Mouse (Mus musculus) liver, embryonic 14 days (tissue): ENCODE data around the gene Endog. TPM values are rescaled to one million over a fixed set of nuclear protein-coding genes. Genes with fewer than 3 reads are reported as not detected.

Experiments
- polyA plus RNA-seq: library from polyadenylated mRNA; depleted of rRNA; stranded (reverse); fragments of >200 nt; gene quantifications from 2 replicates; pipeline ENCODE4 v1.2.3, GENCODE M21; 2012; rRNA removed

Endog gene
- 10.4 and 12.0 TPM in 2 replicates for polyA plus RNA-seq

GRCm38 (mm10) chr2:30171371-30171996 is at the start of gene Endog:
Endog (plus strand) TSS chr2:30171493.

GRCm38 (mm10) chr2:30124472-30125274 is 46.6 kb upstream of the Endog start, which contains the start of gene Zer1:
Zer1 (minus strand) TSS chr2:30124585.

GRCm38 (mm10) chr2:30133613-30134377 is 37.5 kb upstream of the Endog start, which contains the start of gene Tbc1d13:
Tbc1d13 (plus strand) TSS chr2:30133746.

GRCm38 (mm10) chr2:30177700-30178675 is 6.7 kb downstream of the Endog start, which contains the start of gene Spout1:
Spout1 (minus strand) TSS chr2:30178459.

GRCm38 (mm10) chr2:30205629-30206357 is 34.5 kb downstream of the Endog start, which contains the start of gene Kyat1:
Kyat1 (minus strand) TSS chr2:30205847.

Other genes with a start within 250 kb of the Endog start
- gene Gle1, start 236.1 kb upstream of the Endog start, polyA plus RNA-seq: 12.3 and 14.0 TPM in 2 replicates
- 19.9 and 23.5 TPM in 2 replicates for gene Sptan1, start 205.9 kb upstream of the Endog start, polyA plus RNA-seq
- 5.2 and 5.7 TPM in 2 replicates for gene Wdr34, start 122.6 kb upstream of the Endog start, polyA plus RNA-seq
- 185 and 242 TPM in 2 replicates for gene Set, start 114.1 kb upstream of the Endog start, polyA plus RNA-seq
- gene Pkn3, start 93.8 kb upstream of the Endog start, polyA plus RNA-seq: 3.1 and 3.2 TPM in 2 replicates
- gene Zdhhc12, start 77.8 kb upstream of the Endog start, polyA plus RNA-seq: 21.0 and 25.7 TPM in 2 replicates
- gene Zer1, start 46.9 kb upstream of the Endog start, polyA plus RNA-seq: 6.6 and 7.7 TPM in 2 replicates
- gene Tbc1d13, start 37.7 kb upstream of the Endog start, polyA plus RNA-seq: 9.1 and 11.7 TPM in 2 replicates
- 21.1 and 21.7 TPM in 2 replicates for gene Spout1, start 7.0 kb downstream of the Endog start, polyA plus RNA-seq
- 13.0 and 14.4 TPM in 2 replicates for gene Kyat1, start 34.4 kb downstream of the Endog start, polyA plus RNA-seq
- gene Lrrc8a, start 66.2 kb downstream of the Endog start, polyA plus RNA-seq: 3.1 and 3.7 TPM in 2 replicates
- 0.84 and 0.92 TPM in 2 replicates for gene Gm28035, start 69.1 kb downstream of the Endog start, polyA plus RNA-seq
- 15.2 and 18.6 TPM in 2 replicates for gene Phyhd1, start 94.7 kb downstream of the Endog start, polyA plus RNA-seq
- not detected in 2 replicates for gene Gm28038, start 109.5 kb downstream of the Endog start, polyA plus RNA-seq
- 4.3 and 5.0 TPM in 2 replicates for gene Dolk, start 114.8 kb downstream of the Endog start, polyA plus RNA-seq
- gene Nup188, start 114.9 kb downstream of the Endog start, polyA plus RNA-seq: 12.8 and 17.0 TPM in 2 replicates
- gene Sh3glb2, start 187.8 kb downstream of the Endog start, polyA plus RNA-seq: 19.1 and 20.9 TPM in 2 replicates
- 5.6 and 6.8 TPM in 2 replicates for gene Miga2, start 192.7 kb downstream of the Endog start, polyA plus RNA-seq
- gene Dolpp1, start 220.8 kb downstream of the Endog start, polyA plus RNA-seq: 13.3 and 17.3 TPM in 2 replicates
- gene Crat, start 244.3 kb downstream of the Endog start, polyA plus RNA-seq: 12.5 and 14.2 TPM in 2 replicates
- gene Ptpa, start 244.5 kb downstream of the Endog start, polyA plus RNA-seq: 61.7 and 77.5 TPM in 2 replicates